Mouse (Mus musculus): ENCODE measurements around the gene Them4. TPM values are rescaled to one million over a fixed set of nuclear protein-coding genes. Genes with fewer than 3 reads are reported as not detected.

The Them4 gene
- polyA plus RNA-seq, 1 experiment from 2014 or later = 49.2 TPM

DNA sequence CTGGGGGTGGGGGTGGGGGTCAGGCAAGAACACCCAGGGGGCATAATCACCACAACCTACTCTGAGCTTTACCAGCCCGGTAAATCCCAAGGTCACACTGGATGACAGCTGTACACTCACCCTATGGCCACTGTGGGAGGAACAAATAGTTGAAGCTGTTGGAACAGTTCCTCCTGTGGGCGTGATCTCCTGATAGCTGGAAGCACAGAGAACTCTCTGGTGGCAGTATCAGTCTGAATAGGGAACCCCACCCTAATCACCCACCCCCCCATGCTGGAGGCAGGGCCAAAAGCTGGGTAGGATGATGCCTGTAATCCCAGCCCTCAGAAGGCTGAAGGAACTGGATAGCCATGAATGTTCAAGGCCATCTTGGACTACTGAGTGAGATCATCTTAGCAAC is 59.8 kb downstream of the Them4 start:
- no peak overlapping the region for H3K9ac ChIP-seq
- no peak overlapping the region for H3K4me3 ChIP-seq
- WGBS = 64% methylated on average over 2 of the region's 2 CpGs
- peaks cover 30% of the 10 kb centered on the region for H3K27me3 ChIP-seq
- no peaks in the 10 kb centered on the region for H3K36me3 ChIP-seq
- H3K27ac ChIP-seq (replicated peaks) = no peak overlapping the region
- ATAC-seq (ENCODE audit: low read depth) = no peak
- no peaks in the 10 kb centered on the region for H3K9me3 ChIP-seq
- peaks cover 26% of the 10 kb centered on the region for H3K4me1 ChIP-seq (replicated peaks)
- H3K4me2 ChIP-seq = no peak overlapping the region

DNA sequence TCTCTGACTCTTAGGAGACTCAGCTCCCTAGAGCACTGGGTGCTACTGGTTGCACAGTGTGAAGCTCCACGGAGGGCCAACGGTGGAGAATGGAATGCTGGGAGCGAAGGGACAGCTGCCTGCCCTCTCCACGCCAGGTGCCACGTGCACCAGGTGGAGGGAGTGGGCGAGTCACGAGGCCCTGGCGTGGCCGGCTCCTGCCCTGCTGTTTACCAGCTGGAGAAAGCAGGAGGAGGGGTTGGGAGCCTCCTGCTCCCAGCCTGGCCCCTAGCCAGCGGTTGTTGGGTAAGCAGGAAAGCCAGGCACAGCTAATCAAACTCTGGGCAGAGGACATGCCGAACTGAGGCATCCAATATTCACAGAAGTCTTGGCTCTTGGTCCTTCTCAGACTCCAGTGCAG is 61.7 kb downstream of the Them4 start:
- H3K4me2 ChIP-seq = peak overlapping the region; percentile 50
- 6% methylated on average over 11 of the region's 11 CpGs for WGBS
- 0 out of 2 replicates have a peak overlapping the region, but pooled peaks have one; percentile 4 for H3K4me3 ChIP-seq
- H3K4me1 ChIP-seq (replicated peaks) = peaks cover 26% of the 10 kb centered on the region
- peak; percentile 54 for ATAC-seq (ENCODE audit: low read depth)
- no peaks in the 10 kb centered on the region for H3K36me3 ChIP-seq
- H3K9ac ChIP-seq = 0 out of 2 replicates have a peak overlapping the region, but pooled peaks have one; percentile 38
- H3K27me3 ChIP-seq = peaks cover 14% of the 10 kb centered on the region
- no peaks in the 10 kb centered on the region for H3K9me3 ChIP-seq
- no peak overlapping the region for H3K27ac ChIP-seq (replicated peaks)

DNA sequence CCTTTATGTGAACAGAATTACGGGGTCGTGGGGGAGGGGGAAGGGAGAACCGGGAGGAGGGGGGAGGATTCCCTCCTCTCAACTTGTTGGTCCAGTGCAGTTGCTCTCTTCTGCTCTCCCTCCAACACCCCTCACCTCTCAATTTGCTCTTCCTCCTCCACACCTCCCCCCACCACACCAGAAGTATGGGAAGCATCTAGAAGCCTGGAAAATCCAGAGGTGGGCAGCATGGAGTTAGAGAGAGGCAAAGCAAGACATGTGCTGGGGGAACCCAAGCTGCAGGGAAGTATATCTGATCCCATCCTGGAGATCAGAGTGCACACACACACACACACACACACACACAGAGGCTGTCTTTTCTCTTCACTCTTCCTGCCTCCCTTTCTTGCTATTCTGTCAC is 62.1 kb downstream of the Them4 start:
- Histone ChIP-seq H3K4me2 (peak overlapping the region; percentile 50), H3K36me3 (no peaks in the 10 kb centered on the region), H3K4me1 (replicated peaks) (peaks cover 26% of the 10 kb centered on the region), H3K27me3 (peaks cover 14% of the 10 kb centered on the region), H3K9ac (0 out of 2 replicates have a peak overlapping the region, but pooled peaks have one; percentile 38), H3K4me3 (0 out of 2 replicates have a peak overlapping the region, but pooled peaks have one; percentile 4), H3K27ac (replicated peaks) (no peak overlapping the region), H3K9me3 (no peaks in the 10 kb centered on the region)
- WGBS = 10% methylated on average over 3 of the region's 3 CpGs
- peak; percentile 4; the same call in 1 of the 2 replicates for ATAC-seq (ENCODE audit: low read depth)

DNA sequence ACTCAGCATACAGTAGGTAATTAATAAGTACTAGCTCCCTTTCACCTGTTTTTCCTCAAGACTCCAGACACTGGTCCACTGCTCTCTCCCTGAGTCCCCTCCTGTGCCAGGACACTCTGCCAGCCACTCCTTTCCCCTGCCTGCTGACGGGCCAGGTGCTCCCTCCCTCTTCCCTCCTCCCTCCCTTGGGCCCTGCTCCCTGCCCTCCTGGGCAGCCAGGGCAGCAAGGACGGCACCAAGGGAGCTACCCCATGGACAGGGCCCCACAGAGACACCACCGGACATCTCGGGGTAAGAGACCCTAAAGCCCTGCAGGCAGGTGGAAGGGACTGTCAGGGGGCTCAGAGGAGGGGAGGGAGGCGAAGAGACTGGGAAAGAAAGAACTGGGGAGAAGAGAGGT is 62.8 kb downstream of the Them4 start, which contains the start of gene Rorc:
Rorc (plus strand) TSS at position 154 of the 400 bp plus-strand sequence.
- Histone ChIP-seq H3K4me1 (replicated peaks) (peaks cover 26% of the 10 kb centered on the region), H3K27ac (replicated peaks) (no peak within 1 kb of the TSS), H3K9me3 (no peaks in the 10 kb centered on the region), H3K4me3 (peak within 1 kb of the TSS; percentile 8), H3K9ac (peak within 1 kb of the TSS; percentile 38; the same call in 1 of the 2 replicates), H3K4me2 (peak within 1 kb of the TSS; percentile 50), H3K36me3 (no peaks in the 10 kb centered on the region), H3K27me3 (peaks cover 14% of the 10 kb centered on the region)
- WGBS = 17% methylated on average over 5 of the region's 5 CpGs
- 0 out of 2 replicates have a peak, but pooled peaks have one; percentile 5 for ATAC-seq (ENCODE audit: low read depth)

DNA sequence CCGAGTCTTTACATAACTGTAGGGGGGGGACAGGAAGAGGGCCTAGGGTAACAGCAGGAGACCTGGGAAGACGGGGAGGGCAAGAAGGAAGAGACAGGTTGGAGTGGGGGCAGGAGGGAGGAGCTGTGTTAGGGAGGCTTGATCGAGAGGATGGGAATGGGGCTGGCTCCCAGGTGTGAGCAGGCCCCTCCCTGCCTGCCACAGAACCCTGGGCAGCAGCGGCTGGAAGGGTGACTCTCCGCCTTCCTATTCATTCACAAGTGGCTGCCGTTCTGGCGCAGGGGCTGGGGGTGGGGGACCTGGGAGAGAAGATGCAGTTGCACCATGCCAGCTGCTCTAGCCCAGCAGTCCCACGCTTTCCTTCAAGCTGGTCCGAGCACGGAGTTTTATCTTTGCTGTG is 63.2 kb downstream of the Them4 start:
- H3K4me1 ChIP-seq (replicated peaks) = peaks cover 26% of the 10 kb centered on the region
- 4% methylated on average over 10 of the region's 10 CpGs for WGBS
- H3K27me3 ChIP-seq = peaks cover 14% of the 10 kb centered on the region
- peak overlapping the region; percentile 34; the same call in 1 of the 2 replicates for H3K9ac ChIP-seq
- H3K4me2 ChIP-seq = peak overlapping the region; percentile 45
- H3K27ac ChIP-seq (replicated peaks) = no peak overlapping the region
- no peaks in the 10 kb centered on the region for H3K36me3 ChIP-seq
- H3K4me3 ChIP-seq = peak overlapping the region; percentile 8
- ATAC-seq (ENCODE audit: low read depth) = peak; percentile 38
- no peaks in the 10 kb centered on the region for H3K9me3 ChIP-seq

DNA sequence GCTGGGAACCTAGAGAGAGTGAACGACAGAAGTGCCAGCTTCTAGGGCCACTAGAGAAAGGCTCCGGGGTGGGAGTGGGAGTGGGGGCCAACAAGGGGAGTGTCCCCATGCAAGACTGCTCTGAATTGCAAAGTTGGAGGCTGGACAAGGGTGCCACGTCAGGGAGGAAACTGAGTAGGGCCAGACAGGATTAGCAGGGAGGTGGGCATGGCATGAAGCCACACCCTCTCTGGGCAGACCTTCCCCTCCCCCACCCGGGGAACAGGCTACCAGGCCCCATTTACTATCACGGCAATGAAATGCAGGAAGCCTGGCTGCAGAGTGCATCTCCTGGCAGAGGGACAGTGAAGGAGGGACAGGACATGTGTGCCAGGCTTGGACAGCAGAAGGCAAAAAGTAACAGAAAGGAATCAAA is 63.7 kb downstream of the Them4 start:
- Histone ChIP-seq H3K9ac (peak overlapping the region; percentile 34; the same call in 1 of the 2 replicates), H3K9me3 (no peaks in the 10 kb centered on the region), H3K27me3 (peaks cover 14% of the 10 kb centered on the region), H3K4me3 (peak overlapping the region; percentile 8), H3K27ac (replicated peaks) (no peak overlapping the region), H3K4me2 (peak overlapping the region; percentile 45), H3K4me1 (replicated peaks) (peaks cover 26% of the 10 kb centered on the region), H3K36me3 (no peaks in the 10 kb centered on the region)
- ATAC-seq (ENCODE audit: low read depth) = peak; percentile 21; the same call in 1 of the 2 replicates
- WGBS = 1% methylated on average over 5 of the region's 5 CpGs

DNA sequence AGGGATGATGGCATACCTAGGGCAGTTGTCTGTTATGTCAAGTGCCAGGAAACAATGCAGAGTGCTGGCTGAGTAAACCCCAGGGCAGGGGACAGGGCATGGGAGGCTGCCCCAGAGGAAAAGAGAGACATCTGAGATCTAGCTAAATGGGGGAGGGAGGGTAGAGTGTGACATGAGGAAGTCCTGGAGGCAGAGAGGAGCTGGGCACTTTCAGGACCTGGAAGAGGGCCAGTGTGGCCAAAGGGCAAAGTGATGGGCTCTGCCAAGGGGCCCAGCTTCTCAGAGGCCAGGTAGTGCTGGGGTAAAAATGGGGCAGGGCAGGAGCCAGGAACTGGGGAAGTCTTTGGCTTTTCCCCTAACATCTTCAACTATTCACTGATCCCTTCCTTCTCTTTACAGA is 64.7 kb downstream of the Them4 start:
- Histone ChIP-seq H3K4me1 (replicated peaks) (peaks cover 26% of the 10 kb centered on the region), H3K4me2 (no peak overlapping the region), H3K9ac (no peak overlapping the region), H3K27ac (replicated peaks) (no peak overlapping the region), H3K36me3 (no peaks in the 10 kb centered on the region), H3K9me3 (no peaks in the 10 kb centered on the region), H3K4me3 (no peak overlapping the region), H3K27me3 (peaks cover 14% of the 10 kb centered on the region)
- ATAC-seq (ENCODE audit: low read depth) = no peak

DNA sequence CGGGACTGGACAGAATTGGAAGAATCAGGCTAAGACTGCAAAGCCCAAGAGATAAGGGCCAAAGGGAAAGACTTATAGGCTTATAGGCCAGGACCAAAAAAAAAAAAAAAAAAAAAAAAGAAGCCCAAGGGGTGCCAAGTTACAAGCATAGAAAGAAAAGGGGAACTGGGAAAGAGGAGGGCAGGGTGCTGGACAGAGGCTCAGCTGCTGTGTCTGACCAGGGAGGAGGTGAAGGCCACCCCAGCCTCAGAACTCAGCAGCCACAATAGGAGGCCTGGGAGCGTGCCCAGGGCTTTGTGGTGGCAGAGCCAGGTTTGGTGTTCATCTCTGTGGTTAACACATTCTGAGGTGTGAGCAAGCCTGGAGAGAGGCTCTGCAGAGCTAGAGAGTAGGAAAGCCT is 65.3 kb downstream of the Them4 start:
- ATAC-seq (ENCODE audit: low read depth) = no peak
- Histone ChIP-seq H3K9me3 (no peaks in the 10 kb centered on the region), H3K4me3 (no peak overlapping the region), H3K36me3 (no peaks in the 10 kb centered on the region), H3K9ac (no peak overlapping the region), H3K4me1 (replicated peaks) (peaks cover 26% of the 10 kb centered on the region), H3K4me2 (no peak overlapping the region), H3K27me3 (peaks cover 14% of the 10 kb centered on the region), H3K27ac (replicated peaks) (no peak overlapping the region)
- 76% methylated on average over 2 of the region's 2 CpGs for WGBS

DNA sequence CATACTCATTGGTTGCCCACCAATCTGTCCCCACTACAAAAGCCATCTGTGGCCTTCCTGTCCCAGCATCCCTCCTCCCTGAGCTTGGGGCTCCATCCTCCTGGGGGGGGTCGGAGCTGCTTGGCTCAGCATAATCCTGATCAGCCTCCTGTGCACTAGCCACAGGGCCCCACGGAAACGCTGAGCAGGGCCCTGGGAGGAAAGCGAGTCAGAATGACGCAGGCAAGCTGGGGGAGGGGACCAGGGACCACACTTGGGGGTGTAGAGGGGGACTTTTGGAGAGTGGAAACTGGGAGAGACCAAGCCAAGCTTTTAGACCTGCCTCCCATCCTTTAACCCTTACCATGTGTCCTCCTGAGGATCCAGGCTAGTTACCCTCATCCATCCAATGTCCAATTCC is 66.0 kb downstream of the Them4 start:
- no peak for ATAC-seq (ENCODE audit: low read depth)
- H3K4me3 ChIP-seq = no peak overlapping the region
- peaks cover 14% of the 10 kb centered on the region for H3K27me3 ChIP-seq
- H3K4me2 ChIP-seq = no peak overlapping the region
- no peak overlapping the region for H3K27ac ChIP-seq (replicated peaks)
- no peaks in the 10 kb centered on the region for H3K9me3 ChIP-seq
- H3K36me3 ChIP-seq = no peaks in the 10 kb centered on the region
- H3K4me1 ChIP-seq (replicated peaks) = peaks cover 26% of the 10 kb centered on the region
- H3K9ac ChIP-seq = no peak overlapping the region
- WGBS = 65% methylated on average over 5 of the region's 5 CpGs

DNA sequence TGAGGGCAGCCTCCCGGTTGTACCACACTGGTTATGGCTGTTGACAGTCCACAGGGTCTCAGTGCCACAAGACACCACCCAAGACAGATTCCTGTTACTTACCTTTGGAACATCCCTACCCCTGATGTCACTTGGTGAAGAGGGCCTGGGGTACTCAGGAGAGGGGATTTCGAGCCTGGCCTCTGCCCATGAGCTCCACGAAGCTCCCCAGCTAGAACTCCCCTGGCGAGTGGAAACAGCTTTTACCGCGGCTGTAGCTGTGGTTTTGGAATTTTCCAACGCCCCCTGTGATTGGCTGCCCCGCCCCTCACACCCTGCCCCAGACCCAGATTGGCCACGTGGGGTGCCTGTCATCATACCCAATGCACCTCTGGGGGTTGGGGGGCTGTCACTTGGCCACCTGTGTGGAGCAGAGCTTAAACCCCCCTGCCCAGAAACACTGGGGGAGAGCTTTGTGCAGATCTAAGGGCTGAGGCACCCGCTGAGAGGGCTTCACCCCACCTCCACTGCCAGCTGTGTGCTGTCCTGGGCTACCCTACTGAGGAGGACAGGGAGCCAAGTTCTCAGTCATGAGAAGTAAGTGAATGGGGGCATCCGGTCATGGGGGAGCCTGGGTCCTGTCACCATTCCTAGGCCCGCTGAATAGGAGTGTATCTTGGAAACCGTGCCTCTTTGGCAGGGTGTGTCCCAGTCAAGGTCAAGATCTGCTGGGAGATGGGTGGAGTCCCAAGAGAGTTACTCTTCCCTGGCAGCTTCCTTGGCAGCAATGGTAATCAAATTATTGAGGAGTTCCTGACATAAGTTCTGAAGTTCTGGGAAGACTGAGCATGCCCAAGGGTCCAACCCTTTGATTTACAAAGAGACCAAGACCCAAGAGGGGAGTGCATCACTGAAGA is 67.4 kb downstream of the Them4 start:
- Histone ChIP-seq H3K4me2 (no peak overlapping the region), H3K9ac (no peak overlapping the region), H3K36me3 (no peaks in the 10 kb centered on the region), H3K9me3 (no peaks in the 10 kb centered on the region), H3K27me3 (peaks cover 14% of the 10 kb centered on the region; the same call in 1 of the 2 replicates), H3K4me1 (replicated peaks) (peaks cover 16% of the 10 kb centered on the region), H3K4me3 (no peak overlapping the region), H3K27ac (replicated peaks) (no peak overlapping the region)
- no peak for ATAC-seq (ENCODE audit: low read depth)
- 17% methylated on average over 13 of the region's 13 CpGs for WGBS

DNA sequence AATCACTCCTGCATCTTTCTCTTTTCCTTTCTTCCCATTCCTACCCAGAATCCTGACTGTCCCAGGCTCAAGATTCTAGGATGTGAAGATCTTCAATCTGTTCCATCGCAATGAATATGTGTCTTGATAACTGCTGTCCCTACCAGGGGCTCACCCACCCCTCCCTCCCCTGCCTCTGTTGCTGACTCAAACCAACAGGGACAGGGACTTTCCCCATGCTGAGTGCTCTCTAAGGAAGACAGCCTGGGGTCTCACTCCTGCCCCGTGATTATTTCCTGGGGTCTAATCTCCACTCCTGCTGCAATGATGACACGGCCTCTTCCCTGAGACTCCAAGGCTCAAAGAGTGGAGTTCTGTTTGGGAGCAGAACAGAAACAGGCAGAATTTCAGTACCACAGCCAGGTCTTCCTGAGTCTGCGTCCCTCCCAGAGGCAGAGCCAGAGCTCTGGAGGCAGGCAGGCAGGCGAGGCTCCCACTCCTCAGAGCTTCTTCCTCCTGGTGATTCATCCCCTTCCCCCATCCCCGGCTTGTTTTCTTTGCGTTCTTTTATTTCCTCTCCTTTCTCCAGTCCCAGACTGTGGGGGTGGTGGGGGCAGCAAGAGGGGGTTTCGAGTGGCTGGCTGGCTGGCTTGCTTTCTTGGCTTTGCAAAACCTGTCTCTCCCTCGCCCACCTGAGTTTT is 70.1 kb downstream of the Them4 start:
- H3K27me3 ChIP-seq = no peaks in the 10 kb centered on the region
- 27% methylated on average over 9 of the region's 9 CpGs for whole genome bisulfite sequencing
- H3K9me3 ChIP-seq = no peaks in the 10 kb centered on the region
- no peak overlapping the region for H3K4me2 ChIP-seq
- no peak overlapping the region for H3K27ac ChIP-seq (replicated peaks)
- H3K4me3 ChIP-seq = no peak overlapping the region
- H3K36me3 ChIP-seq = no peaks in the 10 kb centered on the region
- no peak overlapping the region for H3K9ac ChIP-seq
- ATAC-seq (ENCODE audit: low read depth) = no peak
- no peaks in the 10 kb centered on the region for H3K4me1 ChIP-seq (replicated peaks)

Measured in neural tube, embryonic 13.5 days (tissue).